Mouse (Mus musculus): Measurements from ENCODE around the gene Rptor. TPM values are rescaled to one million over a fixed set of nuclear protein-coding genes. Genes with fewer than 3 reads are reported as not detected.

Gene Rptor
- polyA plus RNA-seq, 1 experiment from 2014 or later: 4.9 TPM

DNA sequence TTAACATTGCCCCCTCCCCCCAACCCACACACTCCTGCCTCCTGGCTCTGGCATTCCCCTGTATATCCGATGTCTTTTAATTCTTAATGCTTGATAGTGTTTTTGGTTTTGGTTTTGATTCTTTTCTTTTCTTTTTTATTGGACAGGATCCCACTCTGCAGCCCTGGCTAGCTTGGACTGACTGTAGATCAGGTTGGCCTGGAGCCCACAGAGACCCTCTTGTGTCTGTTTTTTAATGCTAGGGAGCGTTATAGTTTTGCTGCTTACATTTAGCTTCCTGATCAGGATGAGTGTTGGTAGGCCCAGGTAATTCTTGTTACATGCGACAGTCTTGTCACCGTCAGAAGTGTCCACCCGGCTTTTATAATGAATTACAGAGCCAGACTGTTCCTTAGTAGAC, 27.6 kb downstream of the Rptor start:
- ATAC-seq (ENCODE audit: low read depth): no peak
- Histone ChIP-seq H3K36me3 (peaks cover 9% of the 10 kb centered on the region; the same call in 1 of the 2 replicates), H3K4me1 (replicated peaks) (peaks cover 16% of the 10 kb centered on the region), H3K4me2 (no peak overlapping the region), H3K27me3 (no peaks in the 10 kb centered on the region), H3K4me3 (replicated peaks) (no peak overlapping the region), H3K9ac (no peak overlapping the region), H3K27ac (no peak overlapping the region), H3K9me3 (replicated peaks) (no peaks in the 10 kb centered on the region)
- WGBS (ENCODE audit: insufficient replicate concordance): 76% methylated on average over 5 of the region's 5 CpGs
- DNase-seq: no peak

DNA sequence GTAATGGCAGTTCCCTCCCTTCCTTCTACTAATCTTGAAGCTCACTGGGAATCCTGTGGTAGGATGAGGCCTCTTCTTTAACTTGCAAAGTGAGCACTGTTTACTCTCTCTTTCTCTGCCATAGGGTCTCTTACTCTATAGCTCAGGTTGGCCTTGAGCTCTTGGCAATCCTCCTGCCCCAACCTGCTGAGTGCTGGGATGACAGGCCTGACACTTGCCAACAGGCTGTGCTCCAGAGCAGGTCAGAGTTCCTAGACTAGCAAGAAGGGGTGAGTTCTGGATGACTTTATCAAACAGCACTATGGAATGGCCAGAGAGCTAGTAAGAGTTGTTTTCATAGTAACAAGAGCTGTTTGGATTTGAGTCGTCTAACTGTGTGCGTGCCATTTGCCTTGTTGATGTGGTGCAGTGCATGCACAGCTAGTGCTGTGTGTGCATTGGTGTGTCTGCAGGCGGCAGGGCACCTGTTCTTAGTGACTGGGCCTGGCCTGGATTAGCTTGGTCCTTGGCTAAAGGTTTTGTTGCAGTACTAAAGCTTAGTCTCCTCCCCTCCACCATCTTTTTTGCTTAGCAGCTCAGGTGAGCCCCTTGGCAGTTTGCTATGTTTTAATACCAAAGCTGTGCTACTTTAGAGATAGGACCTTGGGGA, 28.6 kb downstream of the Rptor start:
- Histone ChIP-seq H3K9ac (no peak overlapping the region), H3K27me3 (no peaks in the 10 kb centered on the region), H3K36me3 (peaks cover 9% of the 10 kb centered on the region; the same call in 1 of the 2 replicates), H3K27ac (no peak overlapping the region), H3K4me1 (replicated peaks) (peaks cover 16% of the 10 kb centered on the region), H3K4me2 (no peak overlapping the region), H3K9me3 (replicated peaks) (no peaks in the 10 kb centered on the region), H3K4me3 (replicated peaks) (no peak overlapping the region)
- no peak for ATAC-seq (ENCODE audit: low read depth)
- DNase-seq: no peak
- 63% methylated on average over 3 of the region's 3 CpGs for WGBS (ENCODE audit: insufficient replicate concordance)

DNA sequence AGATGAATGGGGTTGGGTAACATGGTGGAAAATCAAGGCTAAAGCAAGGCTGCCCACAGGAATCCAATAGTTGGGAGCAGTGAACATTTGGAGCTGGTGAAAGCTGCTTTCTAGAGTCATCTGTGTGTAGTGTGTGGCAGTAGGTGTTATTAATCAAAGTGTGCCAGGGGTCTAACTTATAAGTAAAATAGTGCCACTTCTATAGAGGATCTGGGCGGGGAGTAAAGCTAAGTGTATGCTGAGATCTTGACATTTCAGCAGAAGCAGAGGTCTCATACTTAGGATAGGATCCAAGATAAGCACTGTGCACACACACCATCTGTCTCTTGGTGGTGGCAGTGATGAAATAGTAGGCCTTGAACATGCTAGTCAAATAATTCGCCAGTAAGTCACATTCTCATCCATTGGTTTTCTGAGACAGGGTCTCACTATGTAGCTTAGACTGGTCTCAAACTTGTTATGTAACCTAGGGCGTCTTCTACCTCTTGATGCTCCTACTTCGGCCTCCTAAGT, 33.7 kb downstream of the Rptor start:
- H3K27me3 ChIP-seq: no peaks in the 10 kb centered on the region
- ATAC-seq (ENCODE audit: low read depth) (no peak), DNase-seq (no peak)
- no peak overlapping the region for H3K27ac ChIP-seq
- no peak overlapping the region for H3K4me3 ChIP-seq (replicated peaks)
- H3K4me1 ChIP-seq (replicated peaks): peaks cover 4% of the 10 kb centered on the region
- 77% methylated on average over 4 of the region's 4 CpGs for WGBS (ENCODE audit: insufficient replicate concordance)
- H3K36me3 ChIP-seq: no peaks in the 10 kb centered on the region
- no peak overlapping the region for H3K4me2 ChIP-seq
- no peak overlapping the region for H3K9ac ChIP-seq
- no peaks in the 10 kb centered on the region for H3K9me3 ChIP-seq (replicated peaks)

DNA sequence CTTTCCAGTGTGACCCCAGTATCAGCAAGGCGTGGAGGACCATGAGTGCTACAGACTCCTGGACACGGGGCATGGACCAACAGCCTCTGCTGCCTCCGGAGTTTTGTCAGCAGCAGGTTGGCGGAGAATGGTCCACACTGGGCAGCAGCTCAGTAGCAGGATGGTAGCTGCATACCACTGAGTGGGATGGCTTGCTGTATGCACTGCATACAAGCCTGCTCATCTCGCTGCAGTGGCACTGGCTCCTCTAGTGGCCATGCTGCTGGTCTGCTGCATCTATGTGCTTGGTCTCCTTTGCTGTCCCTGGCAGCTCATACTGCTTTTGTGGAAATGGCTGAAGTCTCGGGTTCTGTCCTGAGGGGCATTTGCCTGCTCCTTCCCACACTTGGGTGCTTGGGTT, 34.8 kb downstream of the Rptor start:
- no peaks in the 10 kb centered on the region for H3K27me3 ChIP-seq
- DNase-seq: no peak
- H3K27ac ChIP-seq: no peak overlapping the region
- H3K9ac ChIP-seq: no peak overlapping the region
- no peak overlapping the region for H3K4me2 ChIP-seq
- WGBS (ENCODE audit: insufficient replicate concordance): 76% methylated on average over 6 of the region's 6 CpGs
- peaks cover 2% of the 10 kb centered on the region for H3K4me1 ChIP-seq (replicated peaks)
- no peaks in the 10 kb centered on the region for H3K9me3 ChIP-seq (replicated peaks)
- H3K36me3 ChIP-seq: no peaks in the 10 kb centered on the region
- no peak overlapping the region for H3K4me3 ChIP-seq (replicated peaks)
- no peak for ATAC-seq (ENCODE audit: low read depth)

DNA sequence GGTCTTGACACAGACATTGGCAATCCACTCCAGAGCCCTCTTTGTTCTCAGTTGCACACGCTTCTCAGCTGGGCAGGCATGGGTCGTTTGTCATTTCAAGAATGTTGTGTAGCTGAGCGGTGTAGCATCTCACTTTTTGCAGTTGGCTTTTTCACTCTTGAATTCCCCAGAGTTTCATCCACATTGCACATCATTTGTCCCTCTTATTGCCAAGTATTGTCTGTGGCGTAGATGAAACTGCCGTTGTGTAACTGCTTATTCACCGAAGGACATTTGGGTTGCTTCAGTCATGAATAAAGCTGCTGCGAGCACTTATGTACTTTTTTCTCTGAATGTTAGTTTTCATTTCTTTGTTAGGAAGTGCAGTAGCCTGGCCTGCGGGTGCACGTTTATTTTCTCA, 37.8 kb downstream of the Rptor start:
- Histone ChIP-seq H3K4me3 (replicated peaks) (no peak overlapping the region), H3K9me3 (replicated peaks) (no peaks in the 10 kb centered on the region), H3K4me1 (replicated peaks) (peaks cover 18% of the 10 kb centered on the region), H3K36me3 (no peaks in the 10 kb centered on the region), H3K4me2 (no peak overlapping the region), H3K9ac (no peak overlapping the region), H3K27ac (no peak overlapping the region), H3K27me3 (no peaks in the 10 kb centered on the region)
- DNase-seq (no peak), ATAC-seq (ENCODE audit: low read depth) (no peak)
- WGBS (ENCODE audit: insufficient replicate concordance): 80% methylated on average over 9 of the region's 9 CpGs

DNA sequence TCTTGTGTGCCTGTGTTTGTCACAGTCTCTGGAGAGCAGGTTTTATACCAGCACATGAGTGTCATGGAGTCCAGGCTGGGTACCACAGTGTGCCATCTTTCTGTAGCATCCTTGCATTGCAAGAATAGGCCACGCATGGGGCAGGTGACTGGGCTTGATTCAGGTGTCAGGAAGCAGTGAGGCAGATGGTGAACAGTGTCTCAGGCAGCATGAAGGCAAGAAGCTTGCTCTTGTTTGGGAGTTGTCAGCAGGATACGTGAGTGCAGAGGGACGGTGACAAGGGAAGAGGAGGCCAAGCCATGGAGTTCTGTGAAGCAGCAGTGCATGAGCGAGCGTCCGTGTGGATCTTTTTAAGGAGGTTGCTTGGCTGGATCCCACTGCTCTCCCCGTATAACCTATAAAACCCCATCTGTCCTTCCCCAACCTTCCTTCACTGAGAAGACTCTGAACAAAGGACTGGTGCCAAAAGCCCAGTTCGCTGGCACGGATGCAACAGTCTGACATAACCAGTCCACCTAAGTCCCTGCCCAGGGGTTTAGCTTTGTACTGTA, 39.2 kb downstream of the Rptor start:
- H3K4me3 ChIP-seq (replicated peaks): no peak overlapping the region
- H3K27ac ChIP-seq: no peak overlapping the region
- H3K9ac ChIP-seq: no peak overlapping the region
- H3K4me2 ChIP-seq: no peak overlapping the region
- no peaks in the 10 kb centered on the region for H3K9me3 ChIP-seq (replicated peaks)
- H3K27me3 ChIP-seq: no peaks in the 10 kb centered on the region
- WGBS (ENCODE audit: insufficient replicate concordance): 79% methylated on average over 9 of the region's 9 CpGs
- DNase-seq (no peak), ATAC-seq (ENCODE audit: low read depth) (no peak)
- peaks cover 18% of the 10 kb centered on the region for H3K4me1 ChIP-seq (replicated peaks)
- H3K36me3 ChIP-seq: no peaks in the 10 kb centered on the region

DNA sequence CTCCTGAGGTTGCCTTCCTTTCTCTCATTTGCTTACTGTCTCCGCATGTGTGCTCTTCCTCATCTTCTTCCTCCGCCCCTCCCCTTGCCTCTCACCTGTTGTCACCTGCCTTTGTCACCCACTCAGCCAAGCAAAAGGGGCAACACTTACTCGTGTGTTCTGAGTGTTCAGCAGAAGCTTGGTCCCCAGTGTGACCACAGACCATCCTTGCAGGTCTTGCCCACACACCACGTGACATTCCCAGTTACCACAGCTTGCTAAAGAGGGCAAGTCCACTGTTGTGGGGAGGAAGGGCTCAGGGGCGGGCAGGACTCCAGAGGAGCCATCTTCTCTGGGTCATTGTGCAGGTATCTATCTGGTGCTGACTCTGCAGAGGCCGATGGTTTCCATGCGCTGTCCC, 40.6 kb downstream of the Rptor start:
- 68% methylated on average over 7 of the region's 7 CpGs for WGBS (ENCODE audit: insufficient replicate concordance)
- H3K4me1 ChIP-seq (replicated peaks): peaks cover 16% of the 10 kb centered on the region
- H3K27ac ChIP-seq: no peak overlapping the region
- H3K27me3 ChIP-seq: no peaks in the 10 kb centered on the region
- H3K9me3 ChIP-seq (replicated peaks): no peaks in the 10 kb centered on the region
- no peak overlapping the region for H3K4me3 ChIP-seq (replicated peaks)
- no peak overlapping the region for H3K9ac ChIP-seq
- DNase-seq: no peak
- no peaks in the 10 kb centered on the region for H3K36me3 ChIP-seq
- H3K4me2 ChIP-seq: no peak overlapping the region
- ATAC-seq (ENCODE audit: low read depth): no peak

DNA sequence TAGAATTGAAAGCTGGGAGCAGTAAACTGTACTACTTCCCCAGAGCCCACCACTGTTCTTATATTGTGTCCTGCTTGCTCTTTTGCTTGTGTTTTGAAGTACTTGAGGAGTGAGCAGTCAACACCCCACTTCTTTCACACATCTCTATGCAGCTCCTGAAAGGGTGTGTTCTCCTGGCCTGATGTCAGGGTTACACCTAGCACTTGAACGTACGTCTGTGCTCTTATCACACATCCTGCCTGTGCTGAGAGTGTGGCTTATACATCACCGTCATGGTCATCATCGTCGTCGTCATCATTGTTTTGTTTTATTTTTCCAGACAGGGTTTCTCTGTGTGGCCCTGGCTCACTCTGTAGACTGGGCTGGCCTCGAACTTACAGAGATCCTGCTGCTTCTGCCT, 41.4 kb downstream of the Rptor start:
- H3K9me3 ChIP-seq (replicated peaks): no peaks in the 10 kb centered on the region
- no peak overlapping the region for H3K9ac ChIP-seq
- H3K27me3 ChIP-seq: no peaks in the 10 kb centered on the region
- no peak overlapping the region for H3K4me3 ChIP-seq (replicated peaks)
- WGBS (ENCODE audit: insufficient replicate concordance): 37% methylated on average over 7 of the region's 7 CpGs
- no peak for DNase-seq
- H3K4me2 ChIP-seq: no peak overlapping the region
- no peak overlapping the region for H3K27ac ChIP-seq
- H3K4me1 ChIP-seq (replicated peaks): peaks cover 19% of the 10 kb centered on the region
- ATAC-seq (ENCODE audit: low read depth): 0 out of 2 replicates have a peak, but pooled peaks have one; percentile 36
- H3K36me3 ChIP-seq: no peaks in the 10 kb centered on the region

DNA sequence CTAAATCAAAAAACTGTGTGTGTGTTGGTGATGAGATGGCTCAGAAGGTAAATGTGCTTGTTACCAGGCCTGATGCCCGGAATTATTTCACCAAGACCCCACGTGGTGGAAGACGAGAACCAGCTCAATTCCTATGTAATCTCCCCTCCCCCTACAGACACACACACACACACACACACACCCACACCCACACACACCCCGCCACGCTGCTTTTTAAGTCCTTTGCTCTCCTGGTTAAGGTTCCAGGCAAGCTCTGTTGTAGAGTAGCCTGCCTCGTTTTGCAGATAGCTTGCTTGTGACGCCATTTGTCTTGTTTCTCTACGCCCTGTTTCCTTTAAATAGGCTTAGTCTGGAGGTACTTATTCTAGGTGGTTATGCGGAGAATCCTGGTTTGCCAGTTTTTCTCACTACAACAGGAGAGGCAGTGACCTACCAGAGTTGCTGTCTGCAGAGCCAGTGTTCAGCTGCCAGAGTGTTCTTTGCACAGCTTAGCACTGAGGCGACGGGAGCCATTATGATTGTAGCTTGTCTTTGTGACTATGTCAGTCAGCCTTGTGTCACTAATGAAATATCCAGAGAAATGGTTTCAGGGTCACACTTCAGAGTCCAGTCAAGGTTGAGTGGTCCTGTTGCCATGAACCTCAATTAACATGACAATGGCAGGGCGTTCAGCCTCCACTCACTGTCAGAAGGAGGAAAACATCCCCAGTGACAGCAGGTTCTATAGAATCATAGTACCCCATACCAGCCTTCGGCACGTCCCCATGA, 42.1 kb downstream of the Rptor start:
- H3K36me3 ChIP-seq: no peaks in the 10 kb centered on the region
- H3K27ac ChIP-seq: no peak overlapping the region
- no peak overlapping the region for H3K9ac ChIP-seq
- DNase-seq (no peak), ATAC-seq (ENCODE audit: low read depth) (no peak)
- no peaks in the 10 kb centered on the region for H3K9me3 ChIP-seq (replicated peaks)
- H3K27me3 ChIP-seq: no peaks in the 10 kb centered on the region
- peaks cover 19% of the 10 kb centered on the region for H3K4me1 ChIP-seq (replicated peaks)
- H3K4me3 ChIP-seq (replicated peaks): no peak overlapping the region
- WGBS (ENCODE audit: insufficient replicate concordance): 77% methylated on average over 14 of the region's 14 CpGs
- H3K4me2 ChIP-seq: no peak overlapping the region

DNA sequence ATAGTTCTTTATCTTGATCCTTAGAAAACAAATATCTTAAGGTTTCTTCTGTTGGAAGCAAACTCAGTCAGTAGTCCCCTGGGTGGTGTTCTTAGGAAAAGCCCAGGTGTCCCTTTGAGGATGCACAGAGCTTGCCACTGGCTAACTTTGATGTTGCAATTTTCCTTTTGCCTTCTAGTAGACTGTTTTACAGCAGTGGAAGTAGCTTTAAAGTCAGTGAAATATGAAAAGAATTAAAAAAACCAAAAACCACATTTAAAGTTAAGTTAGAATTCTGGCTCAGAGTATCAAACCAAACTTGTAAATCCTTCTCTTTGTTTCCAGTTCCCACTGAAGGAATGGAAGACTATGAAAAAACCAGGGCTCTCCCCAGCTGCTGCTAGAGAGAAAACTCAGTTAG, 47.8 kb downstream of the Rptor start:
- Histone ChIP-seq H3K4me1 (replicated peaks) (peaks cover 16% of the 10 kb centered on the region), H3K4me3 (replicated peaks) (no peak overlapping the region), H3K27ac (no peak overlapping the region), H3K9me3 (replicated peaks) (no peaks in the 10 kb centered on the region), H3K4me2 (no peak overlapping the region), H3K27me3 (no peaks in the 10 kb centered on the region), H3K36me3 (no peaks in the 10 kb centered on the region), H3K9ac (no peak overlapping the region)
- DNase-seq: no peak
- no peak for ATAC-seq (ENCODE audit: low read depth)

DNA sequence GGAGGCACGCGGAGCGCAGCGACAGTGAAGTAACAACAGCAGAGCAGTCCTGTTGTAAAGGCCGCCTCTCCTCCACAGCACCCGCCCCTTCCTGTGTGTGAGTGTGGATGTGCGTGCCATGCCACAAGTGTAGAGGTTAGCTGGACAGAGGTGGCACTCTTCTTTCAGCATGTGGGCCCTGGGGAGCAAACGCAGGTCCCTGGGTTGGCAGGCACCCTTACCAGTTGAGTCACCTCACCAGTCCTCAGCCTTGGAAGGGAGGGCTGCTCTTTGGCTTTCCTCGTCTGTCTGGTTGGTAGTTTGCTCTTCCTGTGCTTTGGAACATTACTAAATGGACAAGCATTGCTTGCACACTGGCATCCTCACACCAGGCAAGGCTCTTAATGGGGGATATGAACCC, 50.6 kb downstream of the Rptor start:
- H3K4me3 ChIP-seq (replicated peaks): no peak overlapping the region
- ATAC-seq (ENCODE audit: low read depth) (no peak), DNase-seq (no peak)
- no peaks in the 10 kb centered on the region for H3K9me3 ChIP-seq (replicated peaks)
- H3K9ac ChIP-seq: no peak overlapping the region
- H3K4me1 ChIP-seq (replicated peaks): peaks cover 41% of the 10 kb centered on the region
- H3K27ac ChIP-seq: no peak overlapping the region
- 0 out of 2 replicates have a peak, but pooled peaks cover under 1% of the 10 kb centered on the region for H3K36me3 ChIP-seq
- H3K27me3 ChIP-seq: no peaks in the 10 kb centered on the region
- H3K4me2 ChIP-seq: no peak overlapping the region
- 79% methylated on average over 9 of the region's 9 CpGs for WGBS (ENCODE audit: insufficient replicate concordance)

Measured in liver, embryonic 13.5 days (tissue).